Mouse (Mus musculus): Measurements from ENCODE around the gene Lrrc40. TPM values are rescaled to one million over a fixed set of nuclear protein-coding genes. Genes with fewer than 3 reads are reported as not detected.

Gene Lrrc40
- polyA plus RNA-seq, 1 experiment from 2014 or later: 57.7 TPM

GRCm38 (mm10) chr3:158103467-158103866 lies 67.0 kb downstream of the Lrrc40 start:
- Histone ChIP-seq H3K27me3 (replicated peaks; ENCODE audit: control insufficient read depth, insufficient read depth, low read length) (no peaks in the 10 kb centered on the region), H3K27ac (ENCODE audit: low read depth) (no peak overlapping the region), H3K4me3 (ENCODE audit: low read depth, low read length) (no peak overlapping the region), H3K4me1 (replicated peaks; ENCODE audit: control insufficient read depth, insufficient read depth, low read length) (no peaks in the 10 kb centered on the region), H3K4me2 (ENCODE audit: low read length) (no peak overlapping the region), H3K36me3 (ENCODE audit: control insufficient read depth, insufficient read depth, low read length) (no peaks in the 10 kb centered on the region), H3K9ac (ENCODE audit: low read length) (no peak overlapping the region), H3K9me3 (ENCODE audit: control insufficient read depth, low read length) (no peaks in the 10 kb centered on the region)
- DNase-seq (ENCODE audit: low spot score): no peak
- ATAC-seq (replicated peaks; ENCODE audit: low FRiP score, low TSS enrichment, low read depth): no peak
- 65% methylated on average over 2 of the region's 2 CpGs for WGBS

DNA sequence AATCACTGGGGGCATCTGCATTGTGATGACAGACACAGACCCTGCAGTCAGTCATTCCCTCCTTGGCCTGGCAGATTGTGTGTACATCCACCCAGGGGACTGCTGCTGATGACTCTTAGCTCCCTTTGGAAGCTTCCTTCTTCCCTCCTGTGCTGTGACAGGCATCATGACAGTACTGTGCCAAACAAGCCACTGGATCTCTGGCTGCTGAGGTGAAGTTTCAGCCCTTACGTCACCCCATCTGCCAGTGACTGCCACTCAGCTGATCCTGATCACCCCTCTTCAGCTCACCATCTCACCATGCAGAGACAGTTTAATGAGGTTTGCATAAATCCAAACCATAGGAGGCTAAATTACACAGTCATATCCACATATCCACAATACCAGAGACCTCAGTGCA lies 68.8 kb downstream of the Lrrc40 start:
- Histone ChIP-seq H3K27me3 (replicated peaks; ENCODE audit: control insufficient read depth, insufficient read depth, low read length) (no peaks in the 10 kb centered on the region), H3K4me1 (replicated peaks; ENCODE audit: control insufficient read depth, insufficient read depth, low read length) (no peaks in the 10 kb centered on the region), H3K4me2 (ENCODE audit: low read length) (no peak overlapping the region), H3K9ac (ENCODE audit: low read length) (no peak overlapping the region), H3K27ac (ENCODE audit: low read depth) (no peak overlapping the region), H3K9me3 (ENCODE audit: control insufficient read depth, low read length) (no peaks in the 10 kb centered on the region), H3K4me3 (ENCODE audit: low read depth, low read length) (no peak overlapping the region), H3K36me3 (ENCODE audit: control insufficient read depth, insufficient read depth, low read length) (no peaks in the 10 kb centered on the region)
- DNase-seq (ENCODE audit: low spot score) (no peak), ATAC-seq (replicated peaks; ENCODE audit: low FRiP score, low TSS enrichment, low read depth) (no peak)
- 59% methylated on average over 1 of the region's 1 CpGs for WGBS

Other genes starting within 250 kb of the Lrrc40 start
- gene Cth, start 111.6 kb upstream of the Lrrc40 start, polyA plus RNA-seq (2014; fragmentation: Nextera tagmentation; extraction: Ambion mirVana): 25.7 and 26.6 TPM in 2 replicates
- 21.5 and 25.7 TPM in 2 replicates for gene Ankrd13c, start 89.4 kb upstream of the Lrrc40 start, polyA plus RNA-seq (2014; fragmentation: Nextera tagmentation; extraction: Ambion mirVana)
- gene Srsf11, start within 50 bp of the Lrrc40 start, polyA plus RNA-seq (2014; fragmentation: Nextera tagmentation; extraction: Ambion mirVana): 276 and 295 TPM in 2 replicates